Mouse (Mus musculus) intestine, postnatal 0 days (tissue): Measurements from ENCODE around the gene Atp6v1e2. TPM values are rescaled to one million over a fixed set of nuclear protein-coding genes. Genes with fewer than 3 reads are reported as not detected.

ENCODE experiments used
- ATAC-seq: fragments of 200-750 bp; cut with Nextera tagmentation; 2 replicates; pipeline ENCODE4 v1.8.0; 2017; ENCODE audit warnings: mild to moderate bottlenecking, moderate TSS enrichment, moderate library complexity
- H3K27ac ChIP-seq: fragments of 300-500 bp; sonication (generic); 2 replicates; pipeline ENCODE4 v1.5.1; 2014; ENCODE audit warnings: mild to moderate bottlenecking, low read depth, low read length, moderate library complexity
- H3K27me3 ChIP-seq: fragments of 300-500 bp; sonication (generic); replicated peaks from 2 replicates; pipeline ENCODE4 v1.6.1; 2014; ENCODE audit warnings: low read length, mixed read lengths; ENCODE audit not compliant: control insufficient read depth, insufficient read depth
- H3K36me3 ChIP-seq: fragments of 300-500 bp; sonication (generic); 2 replicates; pipeline ENCODE4 v1.6.1; 2014; ENCODE audit warnings: mild to moderate bottlenecking, moderate library complexity; ENCODE audit not compliant: control insufficient read depth, insufficient read depth
- H3K4me1 ChIP-seq: fragments of 300-500 bp; sonication (generic); replicated peaks from 2 replicates; pipeline ENCODE4 v1.6.1; 2014; ENCODE audit warnings: antibody characterized with exemption, low read length, mixed read lengths; ENCODE audit not compliant: control insufficient read depth, insufficient read depth
- H3K4me2 ChIP-seq: fragments of 300-500 bp; sonication (generic); replicated peaks from 2 replicates; pipeline ENCODE4 v1.6.1; 2014; ENCODE audit warnings: low read depth, mild to moderate bottlenecking, moderate library complexity
- H3K4me3 ChIP-seq: fragments of 300-500 bp; sonication (generic); 2 replicates; pipeline ENCODE4 v1.5.1; 2014; ENCODE audit warnings: low read depth, low read length
- H3K9ac ChIP-seq: fragments of 300-500 bp; sonication (generic); 2 replicates; pipeline ENCODE4 v1.6.1; 2014; ENCODE audit warnings: mild to moderate bottlenecking, low read depth, low read length
- H3K9me3 ChIP-seq: fragments of 300-500 bp; sonication (generic); 2 replicates; pipeline ENCODE4 v1.6.1; 2016; ENCODE audit warnings: mixed run types; ENCODE audit not compliant: control insufficient read depth
- CTCF ChIP-seq: sonication (generic); IDR thresholded peaks from 2 replicates; pipeline ENCODE4 v1.5.1; 2016; ENCODE audit warnings: low read depth, mild to moderate bottlenecking, control low read depth, antibody characterized with exemption, moderate library complexity
- WGBS: fragments of 180-500 bp; shearing (Covaris S2); extraction: QIAGEN DNeasy Blood & Tissue Kit; methylation state at CpG from one replicate; pipeline ENCODE4 v1.1.7; 2014; 5-methylcytosine and 5-hydroxymethylcytosine counted together
- polyA plus RNA-seq: library from polyadenylated mRNA; unstranded; fragments of >200 nt; fragmentation: Nextera tagmentation; extraction: Ambion mirVana; gene quantifications from 2 replicates; pipeline ENCODE4 v1.2.1, GENCODE M21; 2015

The Atp6v1e2 gene
- polyA plus RNA-seq, 1 experiment from 2014 or later = not detected

- Histone ChIP-seq H3K36me3 (peaks cover 21% of the 10 kb centered on the region), H3K4me2 (no peak overlapping the region), H3K4me1 (no peaks in the 10 kb centered on the region), H3K27ac (no peak overlapping the region), H3K9ac (no peak overlapping the region), H3K9me3 (no peaks in the 10 kb centered on the region), H3K27me3 (no peaks in the 10 kb centered on the region), H3K4me3 (no peak overlapping the region)
- no peak for ATAC-seq
- TF ChIP-seq CTCF = no peak
- WGBS = 83% methylated on average over 5 of the region's 5 CpGs
Measured at GRCm38 (mm10) chr17:86971036-86971435, 23.3 kb upstream of the Atp6v1e2 start.

GRCm38 (mm10) chr17:86970026-86970750 is 22.5 kb upstream of the Atp6v1e2 start:
- peaks cover 20% of the 10 kb centered on the region for H3K36me3 ChIP-seq
- ATAC-seq = no peak
- no peak overlapping the region for H3K27ac ChIP-seq
- H3K9me3 ChIP-seq = no peaks in the 10 kb centered on the region
- 93% methylated on average over 15 of the region's 15 CpGs for WGBS
- no peaks in the 10 kb centered on the region for H3K27me3 ChIP-seq
- TF ChIP-seq CTCF = no peak
- H3K4me2 ChIP-seq = no peak overlapping the region
- 0 out of 2 replicates have a peak, but pooled peaks cover 2% of the 10 kb centered on the region for H3K4me1 ChIP-seq
- H3K4me3 ChIP-seq = no peak overlapping the region
- no peak overlapping the region for H3K9ac ChIP-seq

GRCm38 (mm10) chr17:86969582-86969981 is 21.9 kb upstream of the Atp6v1e2 start:
- Histone ChIP-seq H3K4me1 (0 out of 2 replicates have a peak, but pooled peaks cover 3% of the 10 kb centered on the region), H3K9me3 (no peaks in the 10 kb centered on the region), H3K4me3 (no peak overlapping the region), H3K4me2 (no peak overlapping the region), H3K27ac (no peak overlapping the region), H3K9ac (no peak overlapping the region), H3K36me3 (peaks cover 20% of the 10 kb centered on the region), H3K27me3 (no peaks in the 10 kb centered on the region)
- TF ChIP-seq CTCF = no peak
- ATAC-seq = no peak
- WGBS = 72% methylated on average over 5 of the region's 5 CpGs

DNA sequence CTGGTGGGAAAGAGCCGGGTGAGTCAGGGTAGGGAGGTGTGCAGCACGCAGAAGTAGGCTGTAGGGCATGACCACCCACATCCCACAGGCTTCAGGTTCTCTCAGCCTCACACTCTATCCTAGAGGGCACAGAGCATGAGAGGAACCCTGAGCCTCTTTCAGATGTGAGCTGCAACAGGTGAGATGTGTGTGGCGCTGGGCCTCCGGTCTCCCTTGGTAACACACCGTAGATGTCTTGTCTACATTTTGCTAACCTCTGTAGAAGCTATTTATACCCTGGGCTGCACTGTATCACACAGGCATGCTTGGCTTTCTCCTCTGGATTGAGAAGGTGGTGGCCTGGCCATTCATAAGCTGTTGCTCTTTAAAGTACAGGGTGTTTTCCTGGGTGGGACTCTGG is 20.9 kb upstream of the Atp6v1e2 start:
- Histone ChIP-seq H3K4me3 (no peak overlapping the region), H3K9ac (no peak overlapping the region), H3K9me3 (no peaks in the 10 kb centered on the region), H3K4me1 (0 out of 2 replicates have a peak, but pooled peaks cover 3% of the 10 kb centered on the region), H3K4me2 (no peak overlapping the region), H3K27me3 (no peaks in the 10 kb centered on the region), H3K27ac (no peak overlapping the region), H3K36me3 (peaks cover 14% of the 10 kb centered on the region)
- no peak for ATAC-seq
- TF ChIP-seq CTCF = no peak
- 85% methylated on average over 5 of the region's 5 CpGs for WGBS

DNA sequence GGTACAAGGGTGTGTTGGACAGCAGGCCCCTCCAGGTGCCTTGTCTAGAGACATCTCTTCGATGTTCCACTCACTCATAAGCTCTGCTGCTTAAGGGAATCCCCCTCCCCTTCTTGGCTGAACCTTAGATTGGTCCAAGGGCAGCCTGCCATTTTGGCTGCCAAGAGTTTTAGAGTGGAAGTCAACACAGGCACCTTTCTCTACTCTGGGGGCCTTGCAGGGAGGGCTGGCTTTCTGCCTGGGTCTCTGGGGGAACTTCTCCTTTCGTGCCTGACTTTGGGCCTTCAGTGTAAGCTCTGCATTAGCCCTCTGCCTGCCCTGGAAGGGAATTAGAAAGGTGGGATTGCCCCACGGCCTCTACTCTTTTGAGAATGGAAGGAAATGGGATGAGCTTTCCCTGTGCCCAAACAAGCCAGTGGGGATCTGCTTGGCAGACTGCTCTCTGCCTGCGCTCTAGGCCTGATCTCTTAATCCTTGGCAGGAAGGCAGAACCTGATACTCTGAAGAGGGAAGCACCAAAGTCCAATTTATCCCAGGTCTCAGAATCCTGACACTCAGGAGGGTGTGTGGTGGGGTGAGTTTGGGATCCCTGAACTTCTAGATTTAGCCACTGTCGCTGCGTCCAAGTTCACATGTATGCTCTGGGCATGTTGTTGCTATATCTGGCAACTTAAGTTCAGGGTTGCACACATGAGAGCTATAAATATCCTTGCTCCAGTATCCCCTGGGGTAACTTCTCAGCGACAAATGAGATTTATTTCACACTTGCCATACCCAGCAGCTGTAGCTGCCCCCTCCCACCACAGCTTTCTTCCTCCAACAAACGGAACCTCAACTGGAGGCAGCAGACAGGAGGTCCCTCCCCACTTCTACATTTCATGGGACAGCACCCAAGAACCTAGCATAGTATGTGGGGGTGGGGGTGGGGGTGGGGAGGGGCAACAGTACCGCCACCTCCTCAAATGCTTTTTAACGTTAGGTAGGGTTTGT is 20.1 kb upstream of the Atp6v1e2 start:
- Histone ChIP-seq H3K36me3 (peaks cover 12% of the 10 kb centered on the region), H3K4me1 (0 out of 2 replicates have a peak, but pooled peaks cover 3% of the 10 kb centered on the region), H3K27ac (no peak overlapping the region), H3K9ac (no peak overlapping the region), H3K4me3 (no peak overlapping the region), H3K27me3 (no peaks in the 10 kb centered on the region), H3K9me3 (no peaks in the 10 kb centered on the region), H3K4me2 (no peak overlapping the region)
- ATAC-seq = no peak
- WGBS = 85% methylated on average over 10 of the region's 10 CpGs
- no peak for TF ChIP-seq CTCF

- Histone ChIP-seq H3K4me2 (no peak overlapping the region), H3K27me3 (no peaks in the 10 kb centered on the region), H3K36me3 (peaks cover 12% of the 10 kb centered on the region), H3K9ac (no peak overlapping the region), H3K9me3 (no peaks in the 10 kb centered on the region), H3K27ac (no peak overlapping the region), H3K4me3 (no peak overlapping the region), H3K4me1 (0 out of 2 replicates have a peak, but pooled peaks cover 3% of the 10 kb centered on the region)
- no peak for TF ChIP-seq CTCF
- WGBS = 93% methylated on average over 12 of the region's 12 CpGs
- no peak for ATAC-seq
Measured at GRCm38 (mm10) chr17:86967048-86967447, 19.4 kb upstream of the Atp6v1e2 start.
